Mouse (Mus musculus) limb, embryonic 14.5 days (tissue): Measurements from ENCODE around the gene Syngr1. TPM values are rescaled to one million over a fixed set of nuclear protein-coding genes. Genes with fewer than 3 reads are reported as not detected.

Source experiments
- ATAC-seq: fragments of 200-750 bp; cut with Nextera tagmentation; 2 replicates; pipeline ENCODE4 v1.8.0; 2017; ENCODE audit warnings: low read depth, moderate number of reproducible peaks, moderate TSS enrichment; ENCODE audit not compliant: low FRiP score
- DNase-seq: peaks from one replicate; pipeline ENCODE4 v3.0.0-alpha.2; 2015; ENCODE audit warnings: low spot score
- H3K27ac ChIP-seq: fragments of 300-500 bp; sonication (generic); replicated peaks from 2 replicates; pipeline ENCODE4 v1.5.1; 2014; ENCODE audit warnings: low read depth, mild to moderate bottlenecking, low read length, moderate library complexity, mixed read lengths
- H3K27me3 ChIP-seq: fragments of 300-500 bp; sonication (generic); 2 replicates; pipeline ENCODE4 v1.6.1; 2014; ENCODE audit warnings: low read length, mixed read lengths; ENCODE audit not compliant: control insufficient read depth, insufficient read depth
- H3K36me3 ChIP-seq: fragments of 300-500 bp; sonication (generic); 2 replicates; pipeline ENCODE4 v1.6.1; 2014; ENCODE audit warnings: mild to moderate bottlenecking, low read length, moderate library complexity, mixed read lengths; ENCODE audit not compliant: control insufficient read depth, insufficient read depth
- H3K4me1 ChIP-seq: fragments of 300-500 bp; sonication (generic); 2 replicates; pipeline ENCODE4 v1.6.1; 2014; ENCODE audit warnings: antibody characterized with exemption, low read length, mixed read lengths; ENCODE audit not compliant: control insufficient read depth, insufficient read depth
- H3K4me2 ChIP-seq: fragments of 300-500 bp; sonication (generic); replicated peaks from 2 replicates; pipeline ENCODE4 v1.6.1; 2014; ENCODE audit warnings: low read depth, mild to moderate bottlenecking, low read length, moderate library complexity; ENCODE audit not compliant: severe bottlenecking
- H3K4me3 ChIP-seq: fragments of 300-500 bp; sonication (generic); replicated peaks from 2 replicates; pipeline ENCODE4 v1.5.1; 2014; ENCODE audit warnings: low read length
- H3K9ac ChIP-seq: fragments of 300-500 bp; sonication (generic); 2 replicates; pipeline ENCODE4 v1.6.1; 2014; ENCODE audit warnings: mild to moderate bottlenecking, low read depth, low read length, moderate library complexity; ENCODE audit not compliant: severe bottlenecking
- H3K9me3 ChIP-seq: fragments of 300-500 bp; sonication (generic); 2 replicates; pipeline ENCODE4 v1.6.1; 2016; ENCODE audit warnings: low read length; ENCODE audit not compliant: control insufficient read depth
- POLR2A ChIP-seq: fragments of 200-500 bp; IDR thresholded peaks from 2 replicates; pipeline ENCODE4 v1.8.0; 2012; ENCODE audit warnings: inconsistent platforms, mild to moderate bottlenecking, moderate library complexity, borderline replicate concordance; ENCODE audit not compliant: insufficient read depth, insufficient read length; ENCODE audit errors: extremely low read depth
- WGBS: fragments of 180-500 bp; shearing (Covaris S2); extraction: QIAGEN DNeasy Blood & Tissue Kit; methylation state at CpG from one replicate; pipeline ENCODE4 v1.1.7; 2014; 5-methylcytosine and 5-hydroxymethylcytosine counted together
- polyA plus RNA-seq, 2 experiments: library from polyadenylated mRNA; depleted of rRNA in 1 of 2; stranded (reverse) in 1 of 2; unstranded in 1 of 2; fragments of >200 nt; fragmentation: Nextera tagmentation in 1 of 2; extraction: Ambion mirVana in 1 of 2; gene quantifications; 2 replicates each; pipeline versions ENCODE4 v1.2.1 to v1.2.3; 2012 to 2014

Gene Syngr1
- polyA plus RNA-seq, 2 experiments, result 10.8 to 11.5 TPM

GRCm38 (mm10) chr15:80132993-80133586 lies 42.0 kb downstream of the Syngr1 start, which contains the start of gene Tab1:
Gene Tab1, plus strand, starts transcription at chr15:80133127.
- Histone ChIP-seq H3K9ac (peak within 1 kb of the TSS; percentile 92), H3K9me3 (no peaks in the 10 kb centered on the region), H3K36me3 (peaks cover 7% of the 10 kb centered on the region; the same call in 1 of the 2 replicates), H3K4me3 (peak within 1 kb of the TSS; percentile 74), H3K4me2 (peak within 1 kb of the TSS; percentile 79), H3K27me3 (no peaks in the 10 kb centered on the region), H3K27ac (peak within 1 kb of the TSS; percentile 99), H3K4me1 (peaks cover 18% of the 10 kb centered on the region)
- peak; percentile 97 for ATAC-seq
- under 1% methylated on average over 52 of the region's 59 CpGs for WGBS
- DNase-seq, result peak; percentile 94
- peak; percentile 84; the same call in 1 of the 2 replicates for TF ChIP-seq POLR2A

GRCm38 (mm10) chr15:80133682-80134449 lies 42.7 kb downstream of the Syngr1 start:
- Histone ChIP-seq H3K4me3 (peak overlapping the region; percentile 74), H3K36me3 (peaks cover 8% of the 10 kb centered on the region; the same call in 1 of the 2 replicates), H3K27me3 (no peaks in the 10 kb centered on the region), H3K4me2 (peak overlapping the region; percentile 79), H3K27ac (peak overlapping the region; percentile 99), H3K9ac (peak overlapping the region; percentile 92), H3K9me3 (no peaks in the 10 kb centered on the region), H3K4me1 (peaks cover 18% of the 10 kb centered on the region)
- no peak for TF ChIP-seq POLR2A
- ATAC-seq, result 0 out of 2 replicates have a peak, but pooled peaks have one; percentile 4
- DNase-seq, result peak; percentile 26
- 22% methylated on average over 14 of the region's 14 CpGs for WGBS

- no peak for ATAC-seq
- DNase-seq, result no peak
- H3K27ac ChIP-seq, result peak overlapping the region; percentile 99; the same call in 1 of the 2 replicates
Observed at GRCm38 (mm10) chr15:80134450-80134847, 43.3 kb downstream of the Syngr1 start.

GRCm38 (mm10) chr15:80135499-80135898 lies 44.4 kb downstream of the Syngr1 start:
- TF ChIP-seq POLR2A, result no peak
- DNase-seq (no peak), ATAC-seq (no peak)
- no peak overlapping the region for H3K4me2 ChIP-seq
- H3K9ac ChIP-seq, result no peak overlapping the region
- H3K27ac ChIP-seq, result no peak overlapping the region
- WGBS, result 95% methylated on average over 2 of the region's 2 CpGs
- H3K4me3 ChIP-seq, result no peak overlapping the region
- no peaks in the 10 kb centered on the region for H3K27me3 ChIP-seq
- peaks cover 18% of the 10 kb centered on the region for H3K4me1 ChIP-seq
- peaks cover 15% of the 10 kb centered on the region; the same call in 1 of the 2 replicates for H3K36me3 ChIP-seq
- H3K9me3 ChIP-seq, result no peaks in the 10 kb centered on the region

More at GRCm38 (mm10) chr15:80134450-80134847, 43.3 kb downstream of the Syngr1 start:
- H3K4me3 ChIP-seq, result peak overlapping the region; percentile 74
- peak overlapping the region; percentile 92 for H3K9ac ChIP-seq
- 68% methylated on average over 9 of the region's 9 CpGs for WGBS
- no peaks in the 10 kb centered on the region for H3K27me3 ChIP-seq
- H3K4me1 ChIP-seq, result peaks cover 18% of the 10 kb centered on the region
- no peak for TF ChIP-seq POLR2A
- peak overlapping the region; percentile 79 for H3K4me2 ChIP-seq
- H3K36me3 ChIP-seq, result peaks cover 13% of the 10 kb centered on the region; the same call in 1 of the 2 replicates
- no peaks in the 10 kb centered on the region for H3K9me3 ChIP-seq

GRCm38 (mm10) chr15:80136645-80137044 lies 45.5 kb downstream of the Syngr1 start:
- Histone ChIP-seq H3K4me1 (peaks cover 18% of the 10 kb centered on the region), H3K9me3 (no peaks in the 10 kb centered on the region), H3K27me3 (no peaks in the 10 kb centered on the region), H3K9ac (no peak overlapping the region), H3K4me3 (no peak overlapping the region), H3K36me3 (peaks cover 24% of the 10 kb centered on the region), H3K27ac (no peak overlapping the region), H3K4me2 (no peak overlapping the region)
- WGBS, result 98% methylated on average over 3 of the region's 3 CpGs
- DNase-seq (no peak), ATAC-seq (no peak)
- no peak for TF ChIP-seq POLR2A
